Mouse (Mus musculus) heart, postnatal 36 days (tissue): ENCODE data around the gene Cript. TPM values are rescaled to one million over a fixed set of nuclear protein-coding genes. Genes with fewer than 3 reads are reported as not detected.
"Not testable (repeated sequence)": the region's sequence is repeated elsewhere in the genome, so short reads cannot be mapped to it uniquely, and the experiment has no call there.

ENCODE experiments used
- DNase-seq, 2 experiments: peaks; one replicate each; pipeline ENCODE4 v3.0.0; 2021 to 2022
- intact Hi-C: fragments of 180-260 bp; cut with DNase I; formaldehyde crosslinking; loops from one replicate; pipeline ENCODE4 v1.15.1; 2025
- total RNA-seq, 2 experiments: library from RNA; stranded (reverse); gene quantifications; 2 replicates each; pipeline ENCODE4 v1.2.3; 2021

Gene Cript
- total RNA-seq, 2 experiments from 2014 or later = 44.1 to 44.4 TPM

DNA sequence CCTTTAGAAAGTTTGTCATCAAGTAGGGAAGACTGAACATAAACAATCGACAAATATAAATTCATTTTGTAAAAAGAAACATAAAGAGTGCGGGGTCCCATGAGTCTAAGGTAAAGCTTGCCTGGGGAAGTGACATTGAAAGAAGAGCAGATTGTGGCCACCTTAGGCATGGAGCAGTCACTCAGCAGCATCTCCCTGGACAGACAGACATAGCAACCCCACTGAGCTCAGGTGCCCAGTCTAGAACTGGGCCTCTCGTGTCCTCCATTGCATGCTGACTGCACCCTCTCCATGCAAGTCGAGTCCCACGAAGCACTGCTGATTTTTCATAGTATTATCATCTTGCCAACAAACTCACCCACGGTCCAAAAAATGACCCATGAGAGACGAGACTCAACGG, 19.4 kb downstream of the Cript start:
- intact Hi-C loops = loop anchor here (2.0 kb wide), 3 partner anchors 82 to 204 kb away; partner anchors contain the start of gene Rhoq
- no peak for DNase-seq

DNA sequence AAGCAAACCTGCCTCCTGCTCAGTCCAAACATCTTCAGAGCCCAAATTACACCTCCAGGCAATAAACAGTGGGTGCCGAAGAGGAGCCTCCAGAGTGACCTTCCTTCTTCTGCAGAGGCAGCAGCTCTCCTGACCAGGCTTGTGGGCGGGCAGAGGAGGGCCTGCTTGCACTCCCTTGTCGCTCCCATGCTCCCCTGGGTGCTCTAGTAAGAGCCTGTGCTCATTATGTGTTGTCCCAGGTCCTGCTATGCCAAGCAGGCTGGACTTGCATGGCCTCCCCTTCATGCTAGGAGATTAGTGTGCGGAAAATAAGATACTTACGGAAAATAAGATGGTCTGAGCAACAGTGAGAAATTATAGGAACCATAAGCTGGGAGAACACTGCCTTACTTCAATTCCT, 24.3 kb downstream of the Cript start:
- intact Hi-C loops = no loop called here
- DNase-seq = no peak

DNA sequence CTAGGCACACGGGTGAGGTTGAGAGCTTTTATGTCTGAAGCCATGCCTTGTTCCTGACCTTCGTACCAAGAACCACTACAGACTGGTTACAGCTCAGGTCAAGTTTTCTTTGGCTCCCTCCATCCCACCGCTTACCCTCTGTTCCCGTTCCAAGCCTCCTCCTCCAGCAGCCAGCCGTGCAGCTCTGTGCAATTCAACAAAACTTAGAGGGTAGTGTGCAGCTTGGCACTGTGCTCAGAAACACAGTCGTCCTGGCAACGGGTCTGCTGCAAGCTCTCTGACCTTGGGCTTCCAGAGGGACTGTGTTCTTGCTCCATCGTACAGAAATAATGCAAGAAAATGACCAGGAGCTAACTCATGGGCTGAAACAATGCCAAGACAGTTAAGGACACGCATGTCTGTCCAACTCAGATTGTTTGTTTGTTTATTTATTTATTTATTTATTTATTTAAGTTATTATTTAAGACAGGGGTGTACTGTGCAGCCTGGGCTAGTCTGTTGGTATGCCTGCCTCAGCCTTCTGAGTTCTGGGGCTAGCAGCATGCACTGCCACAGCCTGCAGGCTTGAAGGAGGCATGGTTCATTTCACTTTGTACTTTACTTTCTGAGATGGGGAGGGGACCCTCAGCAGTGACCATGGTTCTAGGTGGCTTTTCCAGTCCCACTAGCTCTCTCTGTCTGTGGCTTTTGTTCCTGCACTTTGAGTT, 25.3 kb downstream of the Cript start:
- intact Hi-C loops = no loop called here
- peak; percentile 26 to 34 for DNase-seq

DNA sequence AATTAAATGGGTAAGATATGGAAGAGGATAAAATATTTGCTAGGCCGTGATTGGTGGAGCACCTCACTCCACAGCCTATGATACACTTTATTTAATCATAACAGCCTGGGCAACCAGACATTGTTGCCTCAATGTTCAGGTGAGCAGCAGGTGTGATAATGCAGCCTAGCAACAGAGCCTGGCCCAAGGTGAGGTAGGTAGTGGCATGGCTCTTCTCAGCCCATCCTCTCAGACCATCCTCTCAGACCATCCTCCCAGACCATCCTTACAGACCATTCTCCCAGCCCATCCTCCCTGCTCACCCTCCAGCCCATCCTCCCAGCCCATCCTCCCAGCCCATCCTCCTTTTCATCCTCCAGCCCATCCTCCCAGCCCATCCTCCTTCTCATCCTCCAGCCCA, 26.3 kb downstream of the Cript start:
- no peak for DNase-seq
- intact Hi-C loops = no loop called here

DNA sequence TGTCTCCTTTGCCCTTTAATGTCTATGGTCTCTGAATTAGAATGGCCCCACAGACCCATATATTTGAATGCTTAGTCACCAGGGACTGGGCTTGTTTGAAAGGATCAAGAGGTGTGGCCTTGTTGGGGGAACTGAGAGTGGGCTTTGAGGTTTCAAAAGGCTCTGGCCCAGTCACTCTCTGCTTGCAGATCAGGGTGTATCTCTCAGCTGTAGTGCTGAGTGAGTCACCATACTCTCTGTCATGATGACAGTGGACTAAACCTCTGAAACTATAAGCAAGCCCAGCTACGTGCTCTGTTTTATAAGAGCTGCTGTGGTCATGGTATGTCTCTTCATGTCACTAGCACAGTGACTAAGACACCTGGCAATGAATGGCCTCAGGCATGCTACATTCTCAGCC, 27.1 kb downstream of the Cript start:
- DNase-seq = no peak
- intact Hi-C loops = no loop called here

DNA sequence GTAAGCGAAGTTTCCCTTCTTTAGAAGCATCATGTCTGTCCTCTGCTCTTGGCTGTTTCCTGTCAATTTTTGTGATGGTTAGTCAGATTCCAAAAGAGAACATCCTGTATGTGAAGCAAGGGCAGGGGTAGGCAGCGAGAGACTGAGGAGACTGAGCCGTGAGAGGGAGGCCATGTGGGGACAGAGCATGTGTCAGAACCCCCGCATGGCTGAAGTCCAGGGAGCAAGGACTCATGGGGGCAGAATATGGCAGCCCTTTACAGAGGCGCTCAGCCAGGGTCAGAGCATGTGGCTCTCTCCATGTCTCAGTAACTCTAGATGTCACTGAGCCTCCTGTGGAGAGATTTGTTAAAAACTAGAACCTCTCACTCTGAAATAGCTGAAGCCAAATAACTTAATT, 28.6 kb downstream of the Cript start:
- intact Hi-C loops = no loop called here

DNA sequence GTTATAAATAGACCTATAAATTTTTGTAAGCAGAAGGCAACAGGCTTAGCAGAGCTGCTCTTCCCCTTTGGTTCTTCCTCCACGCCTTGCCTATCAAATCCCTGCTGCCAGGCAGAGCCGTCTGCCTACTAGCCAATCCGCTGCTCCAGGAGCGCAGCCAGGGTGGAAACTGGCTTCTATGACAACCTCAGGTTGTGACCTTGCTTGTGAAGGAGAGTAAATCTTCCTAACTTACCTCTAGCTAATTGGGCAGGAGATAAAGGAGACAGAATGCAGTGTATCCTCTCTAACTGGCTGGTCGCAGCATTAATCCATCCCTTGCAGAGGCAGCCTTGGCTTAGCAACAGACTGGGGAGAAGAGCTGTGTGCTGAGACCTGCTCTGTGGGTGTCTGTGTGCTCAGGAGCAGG, 29.7 kb downstream of the Cript start:
- DNase-seq = peak; percentile 25 to 40

More for the DNA sequence above, 28.6 kb downstream of the Cript start:
- no peak for DNase-seq

DNA sequence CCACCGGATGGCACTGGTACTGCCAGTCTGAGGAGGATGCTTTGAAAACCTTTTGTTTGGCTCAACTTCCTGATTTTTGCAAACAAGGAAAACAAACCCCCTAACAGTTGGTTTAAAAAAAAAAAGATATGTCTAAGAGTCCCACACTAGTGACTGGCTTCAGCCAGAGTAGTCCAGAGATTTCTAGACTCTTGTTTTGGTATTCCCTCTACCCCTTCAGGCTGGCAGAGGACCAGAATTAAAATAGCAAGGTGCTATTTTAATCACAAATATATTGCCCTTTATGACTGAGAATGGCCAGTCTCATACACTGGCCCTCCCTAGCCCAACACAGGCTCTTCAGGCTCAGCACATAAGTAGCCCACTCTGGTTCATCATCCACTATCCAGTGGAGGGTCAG, 30.3 kb downstream of the Cript start:
- intact Hi-C loops = no loop called here
- DNase-seq = no peak

More for the DNA sequence above, 29.7 kb downstream of the Cript start:
- intact Hi-C loops = no loop called here

DNA sequence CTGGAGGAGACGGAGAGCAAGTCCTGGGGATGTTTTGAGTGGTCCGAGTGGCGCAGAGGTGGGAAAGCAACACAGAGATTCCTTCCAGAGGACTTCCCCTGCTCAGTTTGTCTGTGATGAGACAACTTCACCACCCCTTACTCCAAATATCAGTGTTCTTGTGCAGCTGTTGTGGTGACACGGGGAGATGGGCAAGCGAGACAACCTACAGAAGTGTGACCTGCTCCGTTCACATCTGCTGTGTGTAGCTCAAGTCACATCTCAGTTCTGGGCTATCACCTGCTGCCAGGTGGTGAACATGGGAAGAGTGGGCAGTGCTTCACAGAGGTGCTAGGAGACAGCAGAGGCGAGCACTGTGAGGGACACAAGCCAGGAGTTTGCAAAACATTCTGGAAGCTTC, 31.4 kb downstream of the Cript start:
- DNase-seq = no peak
- intact Hi-C loops = no loop called here

DNA sequence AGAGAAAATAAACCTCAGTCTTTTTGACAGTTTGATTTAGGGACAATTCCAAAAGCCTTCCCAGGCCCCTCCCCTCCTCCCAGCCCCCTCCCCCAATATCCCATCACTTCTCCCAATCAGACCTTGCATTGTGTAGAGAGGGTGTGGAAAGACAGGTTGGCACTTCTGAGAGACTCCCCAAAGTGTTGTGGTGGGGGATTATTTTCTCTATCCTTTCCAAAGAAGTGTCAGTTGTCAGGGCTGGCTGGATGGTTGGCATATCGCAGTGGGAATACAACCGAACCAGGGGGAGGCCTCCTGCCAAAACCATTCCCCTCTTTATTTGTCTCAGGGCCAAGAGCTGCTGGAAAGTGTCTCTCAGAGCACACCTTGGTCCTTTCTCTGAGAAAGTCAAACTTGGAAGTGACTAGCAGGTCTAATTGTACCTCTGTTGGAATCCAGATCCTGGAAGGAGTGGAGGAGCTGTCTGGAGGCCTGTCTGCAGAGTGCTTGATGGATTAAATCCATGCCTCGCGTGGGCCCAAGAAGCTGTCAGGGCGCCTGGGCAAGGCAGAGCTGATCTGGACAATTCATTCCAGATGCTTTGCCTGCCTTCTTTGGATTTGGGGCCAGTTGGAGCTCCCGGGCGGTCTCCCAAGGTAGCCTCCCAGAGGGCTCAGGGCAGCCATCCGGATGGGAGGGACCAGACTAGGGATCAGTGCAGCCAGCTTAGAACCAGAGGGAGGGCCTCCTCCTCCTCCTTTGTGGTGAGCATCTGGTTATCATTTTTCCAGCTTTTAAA, 32.3 kb downstream of the Cript start:
- DNase-seq = peak; percentile 59 to 65
- intact Hi-C loops = no loop called here

DNA sequence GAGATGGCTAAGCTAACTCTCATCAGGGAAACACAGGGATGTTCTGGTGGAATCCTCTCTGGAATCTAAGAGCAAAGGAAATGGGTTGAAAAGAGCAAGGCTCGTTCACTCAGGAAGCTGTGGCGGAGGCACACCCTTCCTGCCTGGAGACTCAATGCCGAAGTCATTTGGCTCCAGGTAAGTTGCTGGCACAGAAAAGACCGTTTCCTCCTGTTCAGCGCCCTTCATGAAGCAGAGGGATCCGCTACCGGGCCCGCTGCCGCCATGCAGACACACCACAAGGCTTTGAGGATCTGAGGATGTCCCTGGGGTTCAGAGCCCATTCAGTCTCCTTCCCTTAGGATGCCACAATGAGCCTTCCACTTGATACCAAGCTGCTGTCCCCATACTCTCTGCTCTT, 37.3 kb downstream of the Cript start:
- intact Hi-C loops = loop anchor here (2.0 kb wide), 1 partner anchor 42 kb away; no protein-coding TSS in a partner anchor
- DNase-seq = peak; percentile 27 to 34

DNA sequence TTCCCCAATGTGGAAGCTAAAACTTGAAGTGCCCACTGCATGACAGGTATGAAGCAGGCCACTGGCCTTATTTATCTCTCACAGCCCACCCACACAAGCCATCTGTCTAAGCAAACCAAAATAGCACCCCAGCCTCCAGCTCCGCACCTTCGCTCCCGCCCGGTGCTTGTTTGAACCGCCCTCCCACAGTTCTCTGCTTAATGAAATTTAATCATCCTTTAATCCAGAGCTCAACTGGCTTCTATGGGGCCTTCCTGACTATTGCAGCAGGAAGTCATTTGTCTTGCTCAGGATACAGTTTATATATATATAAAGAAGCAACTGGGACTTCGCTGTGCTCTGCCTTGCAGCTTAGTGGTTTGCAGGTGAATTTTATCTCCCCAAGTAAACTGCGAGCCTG, 38.1 kb downstream of the Cript start:
- DNase-seq = no peak
- intact Hi-C loops = loop anchor here (2.0 kb wide), 1 partner anchor 41 kb away; no protein-coding TSS in a partner anchor

DNA sequence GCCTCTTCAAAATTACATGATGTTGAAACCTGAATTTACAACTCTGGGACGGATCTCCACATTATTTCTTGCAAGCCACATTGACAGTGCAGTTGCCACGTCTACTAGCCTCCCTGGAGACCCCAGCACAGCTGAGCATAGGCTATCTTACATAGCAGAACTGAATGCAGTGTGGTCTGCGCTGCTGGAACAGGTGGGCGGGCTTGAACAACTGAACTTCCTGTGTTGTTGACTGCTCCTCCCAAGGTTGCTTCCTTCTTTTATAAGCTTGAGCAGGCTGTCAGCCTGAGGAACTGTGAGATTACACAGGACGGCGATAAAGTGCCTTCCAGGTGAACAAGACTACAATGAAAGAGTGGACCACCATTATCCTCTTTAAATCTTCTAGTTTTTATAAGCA, 38.6 kb downstream of the Cript start:
- intact Hi-C loops = loop anchor here (2.0 kb wide), 1 partner anchor 41 kb away; no protein-coding TSS in a partner anchor
- DNase-seq = no peak

DNA sequence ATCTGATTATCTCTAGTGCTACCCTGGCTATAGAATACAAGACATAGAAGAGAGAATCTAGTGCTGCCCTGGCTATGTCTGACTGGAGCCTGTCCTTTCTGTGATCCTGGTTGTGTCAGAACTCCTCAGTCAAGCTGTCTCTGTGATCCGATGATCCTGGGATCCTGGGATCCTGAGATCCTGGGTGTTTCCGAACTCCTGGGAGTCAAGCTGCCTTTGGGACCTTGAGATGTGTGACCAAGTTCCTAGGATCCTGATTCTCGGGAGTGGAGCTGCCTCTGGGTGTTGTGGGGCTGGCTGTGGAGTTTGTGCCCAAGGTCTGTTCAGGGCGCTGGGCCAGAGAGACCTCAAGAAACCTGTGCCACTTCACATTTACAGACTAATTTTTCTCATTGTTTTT, 43.6 kb downstream of the Cript start:
- intact Hi-C loops = no loop called here
- DNase-seq = no peak

DNA sequence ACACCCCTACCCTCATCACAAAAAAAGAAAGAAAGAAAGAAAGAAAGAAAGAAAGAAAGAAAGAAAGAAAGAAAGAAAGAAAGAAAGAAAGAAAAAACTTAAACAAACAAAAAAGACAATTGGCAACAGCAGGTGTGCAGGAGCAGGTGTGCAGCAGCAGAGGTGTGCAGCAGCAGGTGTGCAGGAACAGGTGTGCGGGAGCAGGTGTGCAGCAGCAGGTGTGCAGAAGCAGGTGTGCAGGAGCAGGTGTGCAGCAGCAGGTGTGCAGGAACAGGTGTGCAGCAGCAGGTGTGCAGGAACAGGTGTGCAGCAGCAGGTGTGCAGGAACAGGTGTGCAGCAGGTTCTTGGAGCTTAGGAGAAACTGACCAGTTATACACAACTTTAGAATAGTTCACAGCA, 46.8 kb downstream of the Cript start:
- intact Hi-C loops, DNase-seq: not testable (repeated sequence)

DNA sequence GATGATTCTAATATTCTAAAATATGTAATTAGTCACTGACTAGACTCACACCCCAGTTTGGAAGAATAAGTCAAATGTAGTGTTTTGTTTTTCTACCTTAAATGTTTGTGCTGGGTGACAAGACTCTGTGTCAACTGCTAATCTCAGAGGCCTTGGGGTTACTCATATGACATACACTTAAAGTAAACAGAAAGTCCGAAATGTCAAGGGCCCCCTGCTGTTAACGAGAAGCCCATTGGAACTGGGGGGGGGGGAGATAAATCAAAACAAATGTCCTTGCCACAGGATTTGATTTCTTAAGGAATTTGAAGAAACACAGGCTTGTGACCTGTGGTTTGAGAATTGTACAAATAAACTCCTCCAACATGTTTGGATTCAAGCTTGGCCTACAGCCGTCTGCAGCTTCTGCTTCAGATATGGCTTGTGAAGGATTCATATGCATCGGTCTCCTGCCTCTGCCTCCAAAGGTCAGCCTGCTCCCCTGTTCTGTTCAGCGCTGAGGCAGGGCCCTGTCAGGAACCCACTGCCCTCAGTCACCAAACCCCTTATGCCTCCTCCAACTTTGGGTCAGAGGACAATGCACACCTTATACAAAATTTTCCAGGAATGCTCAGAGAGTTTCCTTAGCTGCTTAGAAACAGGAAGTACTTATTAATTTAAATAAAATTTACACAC, 47.6 kb downstream of the Cript start:
- intact Hi-C loops = no loop called here
- no peak for DNase-seq

DNA sequence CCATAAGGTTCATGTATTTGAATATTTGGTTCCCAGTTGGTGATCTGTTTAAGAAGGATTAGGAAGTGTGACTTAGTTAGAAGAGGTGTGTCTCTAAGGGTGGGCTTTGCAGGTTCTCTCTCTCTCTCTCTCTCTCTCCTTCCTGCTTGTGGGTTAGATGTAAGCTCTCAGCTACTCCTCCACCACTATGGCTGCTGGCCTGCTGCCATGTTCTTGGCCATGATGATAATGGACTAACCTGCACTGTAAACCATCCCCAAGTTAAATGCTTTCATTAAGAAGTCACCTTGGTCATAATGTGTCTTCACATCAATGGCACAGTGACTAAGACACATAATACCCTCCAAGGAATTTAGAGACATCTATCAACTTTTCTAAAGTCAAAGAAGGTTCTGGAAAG, 48.1 kb downstream of the Cript start:
- DNase-seq = no peak
- intact Hi-C loops = no loop called here

DNA sequence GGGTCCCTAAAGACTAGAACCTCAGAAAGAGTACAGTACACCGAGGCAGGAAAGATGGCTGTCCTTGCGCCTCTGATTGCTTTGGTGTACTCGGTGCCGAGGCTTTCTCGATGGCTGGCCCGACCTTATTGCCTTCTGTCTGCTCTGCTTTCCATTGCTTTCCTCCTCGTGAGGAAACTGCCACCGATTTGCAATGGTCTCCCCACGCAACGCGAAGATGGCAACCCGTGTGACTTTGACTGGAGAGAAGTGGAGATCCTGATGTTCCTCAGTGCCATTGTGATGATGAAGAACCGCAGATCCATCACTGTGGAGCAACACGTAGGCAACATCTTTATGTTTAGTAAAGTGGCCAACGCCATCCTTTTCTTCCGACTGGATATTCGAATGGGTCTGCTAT, 52.9 kb downstream of the Cript start:
- intact Hi-C loops, DNase-seq: not testable (repeated sequence)

DNA sequence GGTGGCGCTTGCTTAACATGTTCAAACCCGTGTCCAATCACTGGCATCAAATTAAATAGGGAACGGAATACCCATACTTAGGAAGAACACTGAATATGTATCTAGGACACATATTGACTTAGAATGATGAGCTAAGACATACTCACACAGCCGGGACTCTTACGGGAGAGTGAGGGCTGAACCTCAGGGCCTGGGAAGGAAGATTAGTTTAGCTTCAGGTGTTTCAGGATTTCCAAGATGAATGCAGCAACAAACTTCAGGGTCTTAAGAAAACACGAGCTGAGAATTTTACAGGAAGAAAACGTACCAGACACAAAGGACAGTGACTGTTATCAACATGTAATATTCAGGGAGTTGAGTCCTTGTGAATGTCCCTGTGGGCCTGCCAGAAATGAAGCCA, 55.4 kb downstream of the Cript start:
- DNase-seq = no peak
- intact Hi-C loops = no loop called here

DNA sequence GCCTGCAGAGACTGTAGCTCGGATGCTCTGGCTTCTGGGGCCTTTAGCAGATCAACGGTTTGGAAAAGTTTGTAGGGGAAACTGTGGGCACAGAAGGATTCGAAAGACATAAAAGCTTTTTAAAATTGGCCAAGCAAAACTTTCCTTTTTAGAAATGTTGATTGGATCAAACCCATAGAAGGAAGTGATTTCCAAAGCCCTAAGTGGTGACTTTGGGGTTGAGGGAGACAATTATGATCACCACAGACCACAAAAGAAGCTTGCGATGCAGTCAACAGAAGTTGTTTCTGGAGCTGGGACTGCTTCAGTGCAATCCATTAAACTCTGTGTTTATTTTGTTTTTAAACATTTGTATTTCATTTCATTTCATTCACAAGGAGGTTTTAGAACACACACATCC, 57.2 kb downstream of the Cript start:
- no peak for DNase-seq
- intact Hi-C loops = no loop called here

DNA sequence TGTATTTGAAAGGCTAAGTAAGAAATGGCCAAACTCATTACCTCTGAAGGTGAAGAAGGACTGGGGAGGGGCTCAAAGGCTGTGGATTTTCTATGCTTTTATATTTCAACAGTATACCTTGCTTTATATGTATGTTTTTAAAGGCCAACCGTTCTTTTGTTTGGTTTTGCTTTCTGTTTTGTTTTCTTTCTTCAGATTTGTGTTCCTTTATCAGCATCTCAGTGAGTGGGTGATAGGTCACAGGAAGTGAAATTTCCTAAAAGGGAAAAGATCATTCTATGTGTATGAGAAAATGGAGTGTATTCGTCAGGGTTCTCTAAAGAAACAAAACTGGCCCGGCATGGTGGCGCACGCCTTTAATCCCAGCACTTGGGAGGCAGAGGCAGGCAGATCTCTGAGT, 58.3 kb downstream of the Cript start:
- intact Hi-C loops = no loop called here
- no peak for DNase-seq
